Mouse (Mus musculus): ENCODE measurements at regions not wholly inside any gene's neighbourhood (a gene's known extent, or its start where the extent isn't known, plus 50 kb on each side); places are given as distances from the start of the nearest gene placed in this dataset.
A peak's percentile ranks its signal among the peaks of the same experiment; 100 is the strongest.

DNA sequence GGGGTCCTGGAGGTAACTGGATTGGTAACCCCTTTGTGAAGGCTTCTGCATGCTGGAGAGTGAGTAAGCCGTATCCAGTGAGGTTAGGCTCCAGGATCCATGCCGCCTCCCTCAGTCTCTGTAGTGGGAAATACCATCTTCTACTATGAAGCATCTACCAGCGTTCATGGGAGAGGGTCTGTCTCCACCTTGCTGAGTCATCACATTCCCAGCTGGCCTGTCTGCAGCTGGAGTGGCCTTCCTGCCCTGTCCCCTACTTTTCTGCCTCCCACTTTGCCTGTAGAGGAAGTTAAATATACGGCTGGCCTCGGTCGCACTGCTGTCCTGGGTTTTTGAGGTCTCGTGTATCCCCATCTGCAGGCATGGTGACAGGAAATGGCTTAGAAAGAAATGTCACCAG is 78.0 kb upstream of the Sec14l1 start:
- H3K27ac ChIP-seq (ENCODE audit: low read depth, low read length), result no peak overlapping the region
- H3K4me3 ChIP-seq (ENCODE audit: low read depth, low read length), result no peak overlapping the region
- no peak for DNase-seq (ENCODE audit: low spot score, missing footprints)
- H3K9ac ChIP-seq (ENCODE audit: low read length), result no peak overlapping the region
- no peaks in the 10 kb centered on the region for H3K9me3 ChIP-seq (ENCODE audit: control insufficient read depth, low read length)
- 75% methylated on average over 7 of the region's 7 CpGs for WGBS
- H3K27me3 ChIP-seq (ENCODE audit: control insufficient read depth, insufficient read depth, low read length), result no peaks in the 10 kb centered on the region
- peaks cover 4% of the 10 kb centered on the region; the same call in 1 of the 2 replicates for H3K4me1 ChIP-seq (ENCODE audit: control insufficient read depth, insufficient read depth, low read length)
- no peaks in the 10 kb centered on the region for H3K36me3 ChIP-seq (ENCODE audit: control insufficient read depth, insufficient read depth, low read length)
- no peak overlapping the region for H3K4me2 ChIP-seq
- ATAC-seq (ENCODE audit: low FRiP score), result no peak

DNA sequence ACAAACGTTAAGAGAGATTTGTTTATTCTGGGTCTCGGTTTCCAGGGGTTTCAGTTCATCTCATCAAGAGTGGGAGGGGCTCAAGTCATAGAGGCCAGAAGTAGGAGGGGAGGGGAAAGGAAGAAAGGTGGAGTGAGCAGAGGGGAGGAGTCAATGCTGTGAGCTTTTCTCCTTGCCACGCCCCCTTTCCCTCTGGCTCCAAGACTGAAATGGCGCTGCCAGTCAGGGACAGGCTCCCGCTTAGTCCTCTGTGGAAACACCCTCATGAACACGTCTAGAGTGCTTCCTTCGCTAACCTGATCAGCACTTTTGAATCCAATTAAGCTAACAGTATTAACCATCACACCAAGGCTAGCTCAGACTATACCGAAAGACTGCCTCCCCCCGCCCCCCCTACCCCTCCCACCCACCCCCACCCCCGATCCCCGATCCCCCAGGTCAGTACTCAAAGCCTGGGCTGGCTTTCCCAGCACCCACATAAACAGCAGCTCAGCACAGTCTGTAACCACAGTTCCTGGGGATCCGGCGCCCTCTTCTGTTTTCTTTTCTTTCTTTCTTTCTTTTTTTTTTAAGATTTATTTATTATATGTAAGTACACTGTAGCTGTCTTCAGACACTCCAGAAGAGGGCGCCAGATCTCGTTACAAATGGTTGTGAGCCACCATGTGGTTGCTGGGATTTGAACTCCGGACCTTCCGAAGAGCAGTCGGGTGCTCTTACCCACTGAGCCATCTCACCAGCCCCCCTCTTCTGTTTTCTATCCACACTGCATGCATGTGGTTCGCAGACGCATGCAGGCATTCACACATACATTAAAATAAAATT is 76.5 kb upstream of the Sec14l1 start:
- no peak overlapping the region for H3K9ac ChIP-seq (ENCODE audit: low read length)
- peaks cover 4% of the 10 kb centered on the region; the same call in 1 of the 2 replicates for H3K4me1 ChIP-seq (ENCODE audit: control insufficient read depth, insufficient read depth, low read length)
- ATAC-seq (ENCODE audit: low FRiP score) (peak; percentile 59; the same call in 1 of the 2 replicates), DNase-seq (ENCODE audit: low spot score, missing footprints) (no peak)
- no peak overlapping the region for H3K4me3 ChIP-seq (ENCODE audit: low read depth, low read length)
- no peaks in the 10 kb centered on the region for H3K36me3 ChIP-seq (ENCODE audit: control insufficient read depth, insufficient read depth, low read length)
- no peak overlapping the region; the same call in 1 of the 2 replicates for H3K4me2 ChIP-seq
- H3K27ac ChIP-seq (ENCODE audit: low read depth, low read length), result no peak overlapping the region
- no peaks in the 10 kb centered on the region for H3K9me3 ChIP-seq (ENCODE audit: control insufficient read depth, low read length)
- WGBS, result 34% methylated on average over 20 of the region's 20 CpGs
- H3K27me3 ChIP-seq (ENCODE audit: control insufficient read depth, insufficient read depth, low read length), result no peaks in the 10 kb centered on the region

DNA sequence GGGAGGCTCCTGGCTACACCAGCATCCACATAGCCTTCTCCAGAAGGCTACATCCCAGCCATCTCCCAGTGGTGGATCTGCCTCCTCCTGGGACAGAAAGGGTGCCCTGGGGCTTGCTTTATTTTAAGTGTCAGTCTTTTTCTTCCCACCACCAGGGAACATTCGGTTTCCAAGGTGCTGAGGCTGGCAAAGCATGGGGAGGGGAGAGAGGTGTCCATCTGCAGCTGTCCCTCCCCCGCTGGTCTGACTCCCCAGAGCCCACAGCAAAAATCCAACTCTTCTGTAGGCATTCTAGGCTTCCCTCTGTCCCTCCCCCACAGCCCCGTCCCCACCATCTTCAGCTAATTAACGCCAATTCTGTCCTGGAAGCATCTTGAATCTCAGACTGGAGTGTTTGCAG is 74.1 kb upstream of the Sec14l1 start:
- WGBS, result 12% methylated on average over 4 of the region's 4 CpGs
- no peak for ATAC-seq (ENCODE audit: low FRiP score)
- DNase-seq (ENCODE audit: low spot score, missing footprints), result no peak
- no peaks in the 10 kb centered on the region for H3K27me3 ChIP-seq (ENCODE audit: control insufficient read depth, insufficient read depth, low read length)
- no peak overlapping the region for H3K4me3 ChIP-seq (ENCODE audit: low read depth, low read length)
- H3K4me1 ChIP-seq (ENCODE audit: control insufficient read depth, insufficient read depth, low read length), result peaks cover 4% of the 10 kb centered on the region; the same call in 1 of the 2 replicates
- H3K36me3 ChIP-seq (ENCODE audit: control insufficient read depth, insufficient read depth, low read length), result no peaks in the 10 kb centered on the region
- no peak overlapping the region for H3K9ac ChIP-seq (ENCODE audit: low read length)
- no peak overlapping the region for H3K27ac ChIP-seq (ENCODE audit: low read depth, low read length)
- no peak overlapping the region for H3K4me2 ChIP-seq
- H3K9me3 ChIP-seq (ENCODE audit: control insufficient read depth, low read length), result no peaks in the 10 kb centered on the region

DNA sequence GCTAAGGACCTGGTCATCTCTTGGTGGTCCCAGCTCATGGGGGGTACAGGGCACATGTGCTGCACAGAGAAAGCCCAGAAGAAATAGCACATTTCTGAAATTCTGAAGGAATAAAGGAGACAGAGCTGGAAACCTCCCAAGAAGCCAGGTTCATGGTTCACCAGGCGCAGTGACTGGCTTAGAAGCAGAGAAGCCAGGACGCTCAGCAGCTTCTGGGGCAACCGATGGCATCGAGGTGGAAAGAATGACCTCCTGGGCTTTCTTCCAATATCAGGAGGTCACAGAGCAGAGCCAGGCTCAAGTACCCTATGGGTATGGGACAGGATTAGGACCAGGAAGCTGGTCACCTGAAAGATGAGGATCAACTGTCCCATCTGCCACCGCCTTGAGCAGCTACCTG is 72.6 kb upstream of the Sec14l1 start:
- ATAC-seq (ENCODE audit: low FRiP score) (no peak), DNase-seq (ENCODE audit: low spot score, missing footprints) (no peak)
- Histone ChIP-seq H3K27ac (ENCODE audit: low read depth, low read length) (no peak overlapping the region), H3K9me3 (ENCODE audit: control insufficient read depth, low read length) (no peaks in the 10 kb centered on the region), H3K36me3 (ENCODE audit: control insufficient read depth, insufficient read depth, low read length) (no peaks in the 10 kb centered on the region), H3K4me1 (ENCODE audit: control insufficient read depth, insufficient read depth, low read length) (peaks cover 4% of the 10 kb centered on the region; the same call in 1 of the 2 replicates), H3K4me2 (no peak overlapping the region), H3K27me3 (ENCODE audit: control insufficient read depth, insufficient read depth, low read length) (no peaks in the 10 kb centered on the region), H3K9ac (ENCODE audit: low read length) (no peak overlapping the region), H3K4me3 (ENCODE audit: low read depth, low read length) (no peak overlapping the region)
- 73% methylated on average over 5 of the region's 5 CpGs for whole genome bisulfite sequencing

DNA sequence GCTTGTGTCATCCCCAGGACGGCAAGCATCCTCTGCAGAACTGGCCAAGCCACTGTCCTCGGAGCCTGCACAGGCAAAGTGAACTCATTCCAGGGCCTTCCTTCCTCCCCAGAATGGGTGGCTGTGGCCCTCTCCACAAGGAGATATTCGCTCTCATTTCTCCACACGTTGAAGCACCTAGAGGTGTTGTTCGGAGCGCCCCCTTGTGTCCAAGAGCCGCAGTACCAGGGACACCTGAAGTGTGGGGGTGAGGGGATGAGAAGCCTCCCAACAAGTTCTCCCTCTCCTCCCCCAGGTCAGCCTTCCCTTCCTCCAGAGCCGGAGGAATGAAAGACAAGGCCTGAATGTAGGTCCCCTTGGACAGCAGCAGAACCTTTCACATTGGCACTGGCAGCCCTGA is 71.4 kb upstream of the Sec14l1 start:
- Histone ChIP-seq H3K27me3 (ENCODE audit: control insufficient read depth, insufficient read depth, low read length) (no peaks in the 10 kb centered on the region), H3K36me3 (ENCODE audit: control insufficient read depth, insufficient read depth, low read length) (no peaks in the 10 kb centered on the region), H3K4me3 (ENCODE audit: low read depth, low read length) (no peak overlapping the region), H3K9me3 (ENCODE audit: control insufficient read depth, low read length) (no peaks in the 10 kb centered on the region), H3K9ac (ENCODE audit: low read length) (no peak overlapping the region), H3K4me1 (ENCODE audit: control insufficient read depth, insufficient read depth, low read length) (peaks cover 4% of the 10 kb centered on the region; the same call in 1 of the 2 replicates), H3K4me2 (no peak overlapping the region), H3K27ac (ENCODE audit: low read depth, low read length) (no peak overlapping the region)
- peak; percentile 97 for DNase-seq (ENCODE audit: low spot score, missing footprints)
- no peak for ATAC-seq (ENCODE audit: low FRiP score)
- 9% methylated on average over 8 of the region's 8 CpGs for WGBS

DNA sequence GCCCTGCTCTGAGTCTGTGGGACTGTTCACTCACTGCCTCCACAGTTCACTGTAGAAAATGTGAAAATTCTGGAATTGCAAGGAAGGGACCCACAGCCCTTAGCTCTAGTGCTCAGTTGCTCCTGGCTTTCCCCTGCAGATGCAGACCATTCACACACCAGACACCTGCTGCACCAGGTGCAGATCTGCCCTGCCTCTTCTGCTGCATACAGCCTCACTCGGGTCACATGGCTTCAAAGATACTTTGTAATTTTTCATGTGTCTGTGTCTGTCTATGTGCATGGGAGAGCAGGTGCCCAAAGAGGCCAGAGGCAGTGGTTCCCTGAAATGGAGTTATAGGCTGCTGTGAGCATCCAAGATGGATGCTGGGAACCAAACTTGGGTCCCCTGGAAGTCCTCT is 70.2 kb upstream of the Sec14l1 start:
- no peak overlapping the region for H3K4me3 ChIP-seq (ENCODE audit: low read depth, low read length)
- H3K27me3 ChIP-seq (ENCODE audit: control insufficient read depth, insufficient read depth, low read length), result no peaks in the 10 kb centered on the region
- no peak for ATAC-seq (ENCODE audit: low FRiP score)
- 89% methylated on average over 1 of the region's 1 CpGs for WGBS
- H3K27ac ChIP-seq (ENCODE audit: low read depth, low read length), result no peak overlapping the region
- peaks cover 4% of the 10 kb centered on the region; the same call in 1 of the 2 replicates for H3K4me1 ChIP-seq (ENCODE audit: control insufficient read depth, insufficient read depth, low read length)
- no peaks in the 10 kb centered on the region for H3K9me3 ChIP-seq (ENCODE audit: control insufficient read depth, low read length)
- no peak for DNase-seq (ENCODE audit: low spot score, missing footprints)
- H3K9ac ChIP-seq (ENCODE audit: low read length), result no peak overlapping the region
- H3K36me3 ChIP-seq (ENCODE audit: control insufficient read depth, insufficient read depth, low read length), result no peaks in the 10 kb centered on the region
- H3K4me2 ChIP-seq, result no peak overlapping the region

DNA sequence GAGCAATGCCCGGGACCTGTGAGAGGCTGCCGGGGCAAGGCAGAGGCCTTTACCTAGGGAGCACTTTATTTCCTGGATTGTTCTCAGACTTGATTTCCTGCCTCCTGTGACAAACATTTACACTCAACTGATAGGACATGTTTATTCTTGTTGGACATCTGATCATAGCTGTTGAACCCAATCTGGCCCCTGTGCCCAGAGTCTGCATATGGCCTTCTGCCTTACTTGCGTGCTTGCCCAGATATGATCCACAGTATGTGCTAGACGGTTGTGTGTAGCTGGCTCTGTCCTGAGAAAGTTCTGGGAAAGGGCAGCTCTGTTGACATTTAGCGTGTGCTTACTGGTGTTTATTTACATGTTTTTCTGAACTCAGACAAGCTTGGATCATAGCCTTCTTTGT is 68.3 kb upstream of the Sec14l1 start:
- Histone ChIP-seq H3K9ac (ENCODE audit: low read length) (no peak overlapping the region), H3K27ac (ENCODE audit: low read depth, low read length) (no peak overlapping the region), H3K4me1 (ENCODE audit: control insufficient read depth, insufficient read depth, low read length) (no peaks in the 10 kb centered on the region), H3K4me3 (ENCODE audit: low read depth, low read length) (no peak overlapping the region), H3K27me3 (ENCODE audit: control insufficient read depth, insufficient read depth, low read length) (no peaks in the 10 kb centered on the region), H3K36me3 (ENCODE audit: control insufficient read depth, insufficient read depth, low read length) (no peaks in the 10 kb centered on the region), H3K4me2 (no peak overlapping the region), H3K9me3 (ENCODE audit: control insufficient read depth, low read length) (no peaks in the 10 kb centered on the region)
- no peak for ATAC-seq (ENCODE audit: low FRiP score)
- WGBS, result 91% methylated on average over 5 of the region's 5 CpGs
- no peak for DNase-seq (ENCODE audit: low spot score, missing footprints)

DNA sequence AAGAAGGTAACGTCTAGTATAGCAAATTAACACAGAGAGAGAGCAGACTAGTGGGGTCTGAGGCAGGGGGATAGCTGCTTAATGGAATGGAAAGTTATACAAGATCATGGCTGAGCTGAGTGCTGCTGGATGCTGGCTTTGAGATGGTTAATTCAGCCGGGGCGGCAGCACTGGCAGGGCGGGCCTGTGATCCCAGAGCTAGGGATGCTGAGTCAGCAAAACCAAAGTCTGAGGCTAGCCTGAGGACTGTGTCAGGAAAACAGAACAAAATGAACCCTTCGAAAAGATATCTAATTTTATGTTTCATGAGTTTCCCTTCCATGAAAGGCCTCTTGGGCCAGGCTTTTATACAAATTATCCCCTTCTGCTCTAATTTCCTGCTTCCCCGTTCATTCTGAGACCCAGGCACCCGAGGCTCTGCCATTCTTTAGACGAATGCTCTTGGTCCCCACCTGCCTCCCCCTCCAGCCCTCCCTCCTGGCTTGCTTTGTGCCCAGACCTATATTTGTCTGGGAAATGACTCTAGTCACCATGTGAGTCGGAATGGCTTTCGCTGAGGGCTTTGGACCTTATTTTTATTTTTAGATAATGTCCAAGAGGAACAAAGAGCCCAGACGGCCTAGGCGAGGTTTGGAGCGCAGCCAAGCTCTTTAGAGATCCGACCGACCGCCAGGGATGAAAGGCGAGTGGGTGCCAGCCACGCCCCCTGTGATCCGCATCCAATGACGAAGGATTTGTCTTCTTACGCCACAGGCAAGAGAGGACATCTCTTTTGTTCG is 67.6 kb upstream of the Sec14l1 start:
- H3K36me3 ChIP-seq (ENCODE audit: control insufficient read depth, insufficient read depth, low read length), result no peaks in the 10 kb centered on the region
- no peaks in the 10 kb centered on the region for H3K27me3 ChIP-seq (ENCODE audit: control insufficient read depth, insufficient read depth, low read length)
- H3K9ac ChIP-seq (ENCODE audit: low read length), result no peak overlapping the region
- H3K4me2 ChIP-seq, result no peak overlapping the region
- DNase-seq (ENCODE audit: low spot score, missing footprints) (no peak), ATAC-seq (ENCODE audit: low FRiP score) (no peak)
- peak overlapping the region; percentile 55 for H3K27ac ChIP-seq (ENCODE audit: low read depth, low read length)
- WGBS, result 28% methylated on average over 22 of the region's 22 CpGs
- H3K4me1 ChIP-seq (ENCODE audit: control insufficient read depth, insufficient read depth, low read length), result no peaks in the 10 kb centered on the region
- no peaks in the 10 kb centered on the region for H3K9me3 ChIP-seq (ENCODE audit: control insufficient read depth, low read length)
- H3K4me3 ChIP-seq (ENCODE audit: low read depth, low read length), result no peak overlapping the region

DNA sequence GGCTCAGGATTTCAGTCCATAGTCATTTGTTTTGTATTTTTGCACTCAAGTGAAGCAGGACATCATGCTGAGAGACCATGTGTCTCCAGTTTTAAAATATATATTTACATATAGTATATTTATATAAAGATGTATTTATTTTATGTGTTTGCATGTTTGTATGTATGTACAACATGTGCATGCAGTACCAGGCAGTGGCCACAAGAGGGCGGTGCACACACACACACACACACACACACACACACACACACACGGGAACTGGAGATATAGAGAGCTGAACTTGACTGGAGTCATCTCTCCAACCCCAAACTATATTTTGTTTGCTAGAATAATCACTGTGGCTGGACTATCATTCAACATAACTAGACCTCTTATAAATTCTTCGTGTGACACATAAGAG is 66.1 kb upstream of the Sec14l1 start:
- Histone ChIP-seq H3K36me3 (ENCODE audit: control insufficient read depth, insufficient read depth, low read length) (no peaks in the 10 kb centered on the region), H3K9me3 (ENCODE audit: control insufficient read depth, low read length) (no peaks in the 10 kb centered on the region), H3K4me3 (ENCODE audit: low read depth, low read length) (no peak overlapping the region), H3K9ac (ENCODE audit: low read length) (no peak overlapping the region), H3K4me1 (ENCODE audit: control insufficient read depth, insufficient read depth, low read length) (no peaks in the 10 kb centered on the region), H3K27ac (ENCODE audit: low read depth, low read length) (no peak overlapping the region), H3K4me2 (no peak overlapping the region), H3K27me3 (ENCODE audit: control insufficient read depth, insufficient read depth, low read length) (no peaks in the 10 kb centered on the region)
- ATAC-seq (ENCODE audit: low FRiP score) (no peak), DNase-seq (ENCODE audit: low spot score, missing footprints) (no peak)
- 83% methylated on average over 3 of the region's 3 CpGs for WGBS

Measured in midbrain, embryonic 11.5 days (tissue).